Mouse (Mus musculus) limb, embryonic 12.5 days (tissue): ENCODE results near the gene Abr. TPM values are rescaled to one million over a fixed set of nuclear protein-coding genes. Genes with fewer than 3 reads are reported as not detected.
A peak's percentile ranks its signal among the peaks of the same experiment; 100 is the strongest.

Experiments
- ATAC-seq: fragments of 200-750 bp; cut with Nextera tagmentation; 2 replicates; pipeline ENCODE4 v1.8.0; 2017; ENCODE audit warnings: low read depth, moderate TSS enrichment; ENCODE audit not compliant: insufficient number of reproducible peaks, insufficient read depth, low FRiP score, low TSS enrichment
- H3K27ac ChIP-seq: fragments of 300-500 bp; sonication (generic); 2 replicates; pipeline ENCODE4 v1.5.1; 2016; ENCODE audit warnings: mild to moderate bottlenecking, moderate library complexity
- H3K27me3 ChIP-seq: fragments of 300-500 bp; sonication (generic); 2 replicates; pipeline ENCODE4 v1.6.1; 2016; ENCODE audit warnings: mild to moderate bottlenecking, moderate library complexity
- H3K36me3 ChIP-seq: fragments of 300-500 bp; sonication (generic); 2 replicates; pipeline ENCODE4 v1.6.1; 2016; ENCODE audit warnings: mild to moderate bottlenecking, moderate library complexity
- H3K4me1 ChIP-seq: fragments of 300-500 bp; sonication (generic); replicated peaks from 2 replicates; pipeline ENCODE4 v1.6.1; 2016
- H3K4me2 ChIP-seq: fragments of 300-500 bp; sonication (generic); 2 replicates; pipeline ENCODE4 v1.6.1; 2016; ENCODE audit warnings: mild to moderate bottlenecking, moderate library complexity
- H3K4me3 ChIP-seq: fragments of 300-500 bp; sonication (generic); replicated peaks from 2 replicates; pipeline ENCODE4 v1.5.1; 2016; ENCODE audit warnings: mild to moderate bottlenecking
- H3K9ac ChIP-seq: fragments of 300-500 bp; sonication (generic); replicated peaks from 2 replicates; pipeline ENCODE4 v1.6.1; 2016; ENCODE audit warnings: mild to moderate bottlenecking, moderate library complexity
- H3K9me3 ChIP-seq: fragments of 300-500 bp; sonication (generic); 2 replicates; pipeline ENCODE4 v1.6.1; 2016; ENCODE audit warnings: mild to moderate bottlenecking, moderate library complexity
- WGBS: fragments of 180-500 bp; shearing (Covaris S2); methylation state at CpG from one replicate; pipeline ENCODE4 v1.1.7; 2016; 5-methylcytosine and 5-hydroxymethylcytosine counted together
- polyA plus RNA-seq: library from polyadenylated mRNA; unstranded; fragments of >200 nt; fragmentation: Nextera tagmentation; extraction: Ambion mirVana; gene quantifications from 2 replicates; pipeline ENCODE4 v1.2.1, GENCODE M21; 2016

Abr gene
- polyA plus RNA-seq: 48.3 and 54.0 TPM in 2 replicates

DNA sequence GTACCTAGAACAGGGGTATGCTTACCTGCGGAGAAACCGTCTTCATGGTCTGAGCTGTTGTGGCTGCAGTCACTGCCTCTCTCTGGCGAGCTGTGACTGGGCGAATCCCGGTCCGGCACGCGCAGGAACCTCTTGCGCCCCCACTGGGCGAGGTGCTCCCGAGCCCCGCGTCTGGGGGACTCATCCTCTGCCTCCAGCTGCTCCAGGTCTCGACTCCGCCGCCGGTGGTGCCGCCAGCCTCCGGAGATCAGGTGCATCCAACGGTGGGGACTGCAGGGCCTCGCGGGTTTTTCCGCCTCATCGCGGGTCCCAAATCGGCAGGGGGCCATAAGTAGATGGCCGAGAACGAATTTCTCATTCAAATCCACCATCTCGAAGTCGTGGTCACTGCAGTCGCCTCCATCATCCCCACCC is at the start of gene Abr:
Gene Abr (minus strand): TSS at position 163 of the 414 bp plus-strand sequence.
- Histone ChIP-seq H3K4me3 (peak within 1 kb of the TSS; percentile 71), H3K9ac (peak within 1 kb of the TSS; percentile 76), H3K36me3 (no peaks in the 10 kb centered on the region), H3K4me1 (peaks cover 15% of the 10 kb centered on the region), H3K27ac (no peak within 1 kb of the TSS), H3K27me3 (peaks cover 34% of the 10 kb centered on the region), H3K4me2 (peak within 1 kb of the TSS; percentile 100), H3K9me3 (no peaks in the 10 kb centered on the region)
- under 1% methylated on average over 31 of the region's 31 CpGs for WGBS
- ATAC-seq: no peak

GRCm38 (mm10) chr11:76667807-76668206 is 45.7 kb upstream of the Abr start:
- Histone ChIP-seq H3K27ac (no peak overlapping the region), H3K36me3 (no peaks in the 10 kb centered on the region), H3K4me1 (peaks cover 25% of the 10 kb centered on the region), H3K27me3 (peaks cover 83% of the 10 kb centered on the region), H3K9ac (no peak overlapping the region), H3K9me3 (no peaks in the 10 kb centered on the region), H3K4me3 (no peak overlapping the region), H3K4me2 (no peak overlapping the region)
- WGBS: 14% methylated on average over 4 of the region's 4 CpGs
- ATAC-seq: no peak

- ATAC-seq: no peak
- H3K27me3 ChIP-seq: peaks cover 67% of the 10 kb centered on the region
- H3K4me3 ChIP-seq: peak overlapping the region; percentile 43
- H3K9ac ChIP-seq: peak overlapping the region; percentile 46; the same call in 1 of the 2 replicates
- H3K9me3 ChIP-seq: no peaks in the 10 kb centered on the region
- H3K4me1 ChIP-seq: peaks cover 17% of the 10 kb centered on the region
- H3K4me2 ChIP-seq: peak overlapping the region; percentile 72
- H3K27ac ChIP-seq: no peak overlapping the region
- WGBS: 7% methylated on average over 35 of the region's 35 CpGs
- H3K36me3 ChIP-seq: no peaks in the 10 kb centered on the region
Observed at GRCm38 (mm10) chr11:76666002-76666649, 44.0 kb upstream of the Abr start.

GRCm38 (mm10) chr11:76661790-76662468 is 39.8 kb upstream of the Abr start:
- Histone ChIP-seq H3K36me3 (no peaks in the 10 kb centered on the region), H3K9me3 (no peaks in the 10 kb centered on the region), H3K4me2 (no peak overlapping the region), H3K9ac (no peak overlapping the region), H3K4me1 (peaks cover 33% of the 10 kb centered on the region), H3K27me3 (peaks cover 32% of the 10 kb centered on the region), H3K27ac (no peak overlapping the region), H3K4me3 (no peak overlapping the region)
- 43% methylated on average over 7 of the region's 7 CpGs for WGBS
- no peak for ATAC-seq

DNA sequence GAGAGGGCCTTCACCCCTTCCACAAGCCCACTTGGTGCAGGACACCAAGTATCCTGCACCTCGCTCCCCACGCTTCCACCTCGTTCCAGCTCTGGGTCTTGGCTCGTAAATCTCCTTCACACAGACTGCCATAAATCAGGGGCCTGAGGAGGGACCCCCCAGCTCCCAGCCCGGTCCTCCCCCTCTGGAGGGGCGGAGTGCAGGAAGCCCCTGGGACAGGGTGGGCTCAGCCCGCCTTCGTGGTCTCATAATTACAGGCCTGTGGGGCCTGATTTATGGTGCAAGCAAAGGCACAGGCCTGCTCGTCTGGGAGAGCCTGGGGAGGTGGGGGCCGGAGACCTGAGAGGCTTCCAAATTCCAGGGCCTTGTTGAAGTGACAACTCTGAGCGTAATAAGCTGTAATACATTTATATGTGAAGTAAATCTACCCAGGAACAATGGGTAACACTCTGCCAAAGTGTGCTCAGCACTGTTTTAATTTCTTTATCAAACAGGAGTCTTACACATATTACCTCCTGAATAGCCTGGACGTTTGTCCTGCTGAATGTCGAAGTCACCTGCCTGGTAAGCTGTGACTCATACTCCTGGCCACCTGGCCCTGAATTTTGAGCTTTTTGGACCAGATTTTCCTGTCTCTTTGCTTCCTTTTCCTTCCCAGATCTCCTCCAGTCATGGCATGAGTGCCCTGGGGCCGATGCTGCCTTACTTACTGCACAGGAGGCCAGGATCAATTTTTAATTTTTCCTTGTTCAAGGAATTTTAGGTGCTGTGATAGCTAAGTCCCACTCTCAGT is 37.2 kb upstream of the Abr start:
- H3K27me3 ChIP-seq: peaks cover 6% of the 10 kb centered on the region; the same call in 1 of the 2 replicates
- no peaks in the 10 kb centered on the region for H3K36me3 ChIP-seq
- H3K9me3 ChIP-seq: no peaks in the 10 kb centered on the region
- H3K4me3 ChIP-seq: no peak overlapping the region
- H3K4me2 ChIP-seq: peak overlapping the region; percentile 5
- H3K9ac ChIP-seq: no peak overlapping the region
- peak overlapping the region; percentile 83 for H3K27ac ChIP-seq
- H3K4me1 ChIP-seq: peaks cover 25% of the 10 kb centered on the region
- WGBS: 14% methylated on average over 14 of the region's 14 CpGs
- ATAC-seq: peak; percentile 70

- Histone ChIP-seq H3K4me2 (no peak overlapping the region), H3K36me3 (no peaks in the 10 kb centered on the region), H3K27ac (no peak overlapping the region), H3K9ac (no peak overlapping the region), H3K4me3 (no peak overlapping the region), H3K9me3 (no peaks in the 10 kb centered on the region), H3K27me3 (no peaks in the 10 kb centered on the region), H3K4me1 (peaks cover 27% of the 10 kb centered on the region)
- whole genome bisulfite sequencing: 40% methylated on average over 4 of the region's 4 CpGs
- no peak for ATAC-seq
Observed at GRCm38 (mm10) chr11:76657450-76657970, 35.4 kb upstream of the Abr start.

DNA sequence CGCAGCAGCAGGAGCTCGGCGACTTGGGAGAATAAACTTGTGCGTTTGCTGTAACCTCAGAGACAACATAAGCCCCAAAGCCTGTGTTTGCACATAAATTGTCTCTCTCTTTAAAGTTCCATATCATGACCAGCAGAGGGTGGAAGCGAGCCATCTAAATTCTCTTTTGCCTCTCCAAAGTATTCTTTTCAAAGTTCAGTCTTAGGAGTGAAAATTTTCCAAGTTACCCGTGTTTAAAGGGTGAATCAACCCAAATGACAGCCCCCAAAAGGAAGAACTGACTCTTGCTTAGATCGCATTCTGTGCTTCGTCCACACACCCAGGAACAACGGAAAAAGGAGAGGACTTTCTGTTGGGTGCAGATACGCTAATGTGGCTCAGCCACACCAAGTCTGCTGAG is 33.0 kb upstream of the Abr start:
- no peak for ATAC-seq
- Histone ChIP-seq H3K36me3 (no peaks in the 10 kb centered on the region), H3K9ac (no peak overlapping the region), H3K9me3 (no peaks in the 10 kb centered on the region), H3K4me3 (peak overlapping the region; percentile 14; the same call in 1 of the 2 replicates), H3K4me2 (peak overlapping the region; percentile 50), H3K27ac (no peak overlapping the region), H3K4me1 (peaks cover 27% of the 10 kb centered on the region), H3K27me3 (no peaks in the 10 kb centered on the region)
- 5% methylated on average over 10 of the region's 10 CpGs for WGBS

DNA sequence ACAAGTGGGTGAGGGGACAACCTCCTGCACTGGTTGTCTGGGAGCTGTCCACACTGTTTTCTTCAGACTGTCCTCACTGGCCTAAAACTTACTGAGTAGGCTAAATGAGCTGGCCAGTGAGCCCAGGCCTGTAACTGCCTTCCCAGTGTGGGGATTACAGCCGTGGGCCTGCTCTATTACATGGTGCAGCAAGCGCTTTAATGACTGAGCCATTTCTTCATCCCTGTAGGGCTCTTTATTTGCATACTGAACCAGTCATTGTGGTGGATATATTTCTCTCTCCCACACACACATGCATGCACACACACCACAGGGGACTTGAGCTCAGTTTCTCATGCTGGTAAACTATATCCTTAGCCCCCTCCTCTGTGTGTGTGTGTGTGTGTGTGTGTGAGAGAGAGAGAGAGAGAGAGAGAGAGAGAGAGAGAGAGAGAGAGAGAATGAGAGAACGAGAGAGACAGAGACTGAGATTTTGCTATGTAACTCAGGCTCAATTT is 30.8 kb upstream of the Abr start:
- Histone ChIP-seq H3K4me3 (no peak overlapping the region), H3K4me2 (no peak overlapping the region), H3K27ac (no peak overlapping the region), H3K36me3 (no peaks in the 10 kb centered on the region), H3K9me3 (no peaks in the 10 kb centered on the region), H3K4me1 (peaks cover 9% of the 10 kb centered on the region), H3K9ac (no peak overlapping the region), H3K27me3 (no peaks in the 10 kb centered on the region)
- WGBS: 48% methylated on average over 3 of the region's 3 CpGs
- ATAC-seq: no peak

- H3K36me3 ChIP-seq: no peaks in the 10 kb centered on the region
- H3K4me3 ChIP-seq: no peak overlapping the region
- H3K9me3 ChIP-seq: no peaks in the 10 kb centered on the region
- no peak overlapping the region for H3K4me2 ChIP-seq
- H3K27me3 ChIP-seq: no peaks in the 10 kb centered on the region
- H3K9ac ChIP-seq: no peak overlapping the region
- peaks cover 19% of the 10 kb centered on the region for H3K4me1 ChIP-seq
- no peak overlapping the region for H3K27ac ChIP-seq
- 59% methylated on average over 14 of the region's 14 CpGs for WGBS
- ATAC-seq: no peak
Observed at GRCm38 (mm10) chr11:76650862-76651560, 28.9 kb upstream of the Abr start.

DNA sequence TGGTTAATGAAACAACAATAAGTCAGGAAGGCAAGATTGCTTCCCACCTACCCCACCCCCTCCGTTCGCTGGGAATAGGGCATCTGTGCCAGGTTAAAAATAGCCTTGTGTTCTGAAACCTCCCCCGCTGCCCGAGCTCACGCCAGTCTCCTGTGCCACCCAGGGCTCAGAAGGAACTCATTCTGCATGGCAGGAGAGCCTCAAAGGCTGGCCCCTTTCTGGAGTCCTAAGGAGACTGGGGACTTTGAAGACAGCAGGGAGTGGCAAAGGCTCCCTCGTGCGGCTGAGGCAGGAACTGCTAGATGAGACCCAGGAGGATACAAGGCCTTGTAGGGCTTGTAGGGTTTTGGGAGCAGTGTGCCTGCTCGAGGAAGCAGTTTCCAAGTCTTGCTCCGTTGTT is 25.4 kb upstream of the Abr start:
- no peaks in the 10 kb centered on the region for H3K36me3 ChIP-seq
- no peaks in the 10 kb centered on the region; the same call in 1 of the 2 replicates for H3K27me3 ChIP-seq
- peak; percentile 12; the same call in 1 of the 2 replicates for ATAC-seq
- peak overlapping the region; percentile 52 for H3K4me2 ChIP-seq
- H3K4me1 ChIP-seq: peaks cover 36% of the 10 kb centered on the region
- peak overlapping the region; percentile 6; the same call in 1 of the 2 replicates for H3K9ac ChIP-seq
- 0 out of 2 replicates have a peak overlapping the region, but pooled peaks have one; percentile 8 for H3K4me3 ChIP-seq
- peak overlapping the region; percentile 46; the same call in 1 of the 2 replicates for H3K27ac ChIP-seq
- H3K9me3 ChIP-seq: no peaks in the 10 kb centered on the region
- 7% methylated on average over 9 of the region's 9 CpGs for WGBS
